Mouse (Mus musculus) hindbrain, embryonic 11.5 days (tissue): ENCODE measurements around the gene Cfi. TPM values are rescaled to one million over a fixed set of nuclear protein-coding genes. Genes with fewer than 3 reads are reported as not detected.

ENCODE experiments used
- ATAC-seq: fragments of 200-750 bp; cut with Nextera tagmentation; 2 replicates; pipeline ENCODE4 v1.8.0; 2017; ENCODE audit warnings: mild to moderate bottlenecking, moderate TSS enrichment, moderate library complexity; ENCODE audit not compliant: low FRiP score
- DNase-seq: peaks from one replicate; pipeline ENCODE4 v3.0.0-alpha.2; 2015; ENCODE audit warnings: low spot score
- H3K27ac ChIP-seq: fragments of 300-500 bp; sonication (generic); 2 replicates; pipeline ENCODE4 v1.5.1; 2014; ENCODE audit warnings: mild to moderate bottlenecking, low read depth, low read length
- H3K27me3 ChIP-seq: fragments of 300-500 bp; sonication (generic); 2 replicates; pipeline ENCODE4 v1.6.1; 2014; ENCODE audit warnings: mild to moderate bottlenecking, low read length, moderate library complexity, mixed read lengths; ENCODE audit not compliant: control insufficient read depth, insufficient read depth
- H3K36me3 ChIP-seq: fragments of 300-500 bp; sonication (generic); 2 replicates; pipeline ENCODE4 v1.6.1; 2014; ENCODE audit warnings: mild to moderate bottlenecking, low read length, moderate library complexity, mixed read lengths; ENCODE audit not compliant: control insufficient read depth, insufficient read depth
- H3K4me1 ChIP-seq: fragments of 300-500 bp; sonication (generic); replicated peaks from 2 replicates; pipeline ENCODE4 v1.6.1; 2014; ENCODE audit warnings: low read length, mixed read lengths; ENCODE audit not compliant: control insufficient read depth, insufficient read depth
- H3K4me2 ChIP-seq: fragments of 300-500 bp; sonication (generic); replicated peaks from 2 replicates; pipeline ENCODE4 v1.6.1; 2014; ENCODE audit warnings: mild to moderate bottlenecking, low read depth, low read length
- H3K4me3 ChIP-seq: fragments of 300-500 bp; sonication (generic); 2 replicates; pipeline ENCODE4 v1.5.1; 2014; ENCODE audit warnings: low read depth, low read length
- H3K9ac ChIP-seq: fragments of 300-500 bp; sonication (generic); 2 replicates; pipeline ENCODE4 v1.6.1; 2014; ENCODE audit warnings: low read depth, low read length
- H3K9me3 ChIP-seq: fragments of 300-500 bp; sonication (generic); 2 replicates; pipeline ENCODE4 v1.6.1; 2016; ENCODE audit warnings: low read length; ENCODE audit not compliant: control insufficient read depth
- WGBS: fragments of 180-500 bp; shearing (Covaris S2); extraction: QIAGEN DNeasy Blood & Tissue Kit; methylation state at CpG from one replicate; pipeline ENCODE4 v1.1.7; 2014; 5-methylcytosine and 5-hydroxymethylcytosine counted together
- polyA plus RNA-seq: library from polyadenylated mRNA; unstranded; fragments of >200 nt; fragmentation: Nextera tagmentation; extraction: Ambion mirVana; gene quantifications from 2 replicates; pipeline ENCODE4 v1.2.1, GENCODE M21; 2014

The Cfi gene
- polyA plus RNA-seq, 1 experiment from 2014 or later: 0.63 TPM

GRCm38 (mm10) chr3:129880925-129881593 lies 45.4 kb downstream of the Cfi start:
- Histone ChIP-seq H3K4me3 (no peak overlapping the region), H3K9me3 (no peaks in the 10 kb centered on the region), H3K4me2 (no peak overlapping the region), H3K4me1 (no peaks in the 10 kb centered on the region; the same call in 1 of the 2 replicates), H3K9ac (no peak overlapping the region), H3K36me3 (no peaks in the 10 kb centered on the region), H3K27me3 (no peaks in the 10 kb centered on the region), H3K27ac (no peak overlapping the region)
- 85% methylated on average over 8 of the region's 8 CpGs for WGBS
- ATAC-seq (no peak), DNase-seq (no peak)

DNA sequence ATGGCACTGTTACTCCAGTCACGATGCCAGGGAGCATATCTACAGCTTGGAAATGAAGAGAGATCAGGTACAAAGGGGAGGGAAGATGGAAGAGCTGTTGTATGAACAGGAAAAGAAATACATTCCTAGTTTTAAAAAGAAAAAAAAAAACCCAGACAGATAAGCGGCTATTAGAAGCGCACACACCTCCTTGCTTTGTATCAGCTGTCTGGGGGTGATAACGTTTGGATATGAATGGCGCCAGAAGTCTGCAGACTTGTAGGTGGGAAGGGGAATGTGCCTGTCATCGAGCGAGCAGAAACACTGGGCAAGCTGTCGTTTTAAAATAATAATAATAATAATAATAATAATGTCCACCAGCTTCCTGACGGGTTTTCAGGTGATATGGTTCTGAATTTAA lies 49.9 kb downstream of the Cfi start:
- Histone ChIP-seq H3K9me3 (no peaks in the 10 kb centered on the region), H3K9ac (no peak overlapping the region), H3K27ac (no peak overlapping the region), H3K36me3 (no peaks in the 10 kb centered on the region), H3K27me3 (no peaks in the 10 kb centered on the region), H3K4me1 (no peaks in the 10 kb centered on the region), H3K4me2 (no peak overlapping the region), H3K4me3 (no peak overlapping the region)
- DNase-seq (no peak), ATAC-seq (no peak)
- 91% methylated on average over 9 of the region's 9 CpGs for WGBS

- H3K27me3 ChIP-seq: no peaks in the 10 kb centered on the region
- H3K4me2 ChIP-seq: no peak overlapping the region
- H3K4me3 ChIP-seq: no peak overlapping the region
- no peak overlapping the region for H3K9ac ChIP-seq
- H3K4me1 ChIP-seq: no peaks in the 10 kb centered on the region
- H3K36me3 ChIP-seq: no peaks in the 10 kb centered on the region
- ATAC-seq (no peak), DNase-seq (no peak)
- H3K27ac ChIP-seq: no peak overlapping the region
- no peaks in the 10 kb centered on the region for H3K9me3 ChIP-seq
- WGBS: 83% methylated on average over 5 of the region's 5 CpGs
These were observed 50.7 kb downstream of the Cfi start for GRCm38 (mm10) chr3:129886430-129886829.

- no peaks in the 10 kb centered on the region for H3K36me3 ChIP-seq
- ATAC-seq: no peak
- no peak overlapping the region for H3K27ac ChIP-seq
- 90% methylated on average over 13 of the region's 13 CpGs for WGBS
- no peak overlapping the region for H3K4me3 ChIP-seq
- H3K9me3 ChIP-seq: no peaks in the 10 kb centered on the region
- no peak for DNase-seq
- H3K27me3 ChIP-seq: no peaks in the 10 kb centered on the region
- H3K4me2 ChIP-seq: no peak overlapping the region
- no peak overlapping the region for H3K9ac ChIP-seq
- no peaks in the 10 kb centered on the region for H3K4me1 ChIP-seq
These were observed 52.3 kb downstream of the Cfi start for GRCm38 (mm10) chr3:129887779-129888517.

DNA sequence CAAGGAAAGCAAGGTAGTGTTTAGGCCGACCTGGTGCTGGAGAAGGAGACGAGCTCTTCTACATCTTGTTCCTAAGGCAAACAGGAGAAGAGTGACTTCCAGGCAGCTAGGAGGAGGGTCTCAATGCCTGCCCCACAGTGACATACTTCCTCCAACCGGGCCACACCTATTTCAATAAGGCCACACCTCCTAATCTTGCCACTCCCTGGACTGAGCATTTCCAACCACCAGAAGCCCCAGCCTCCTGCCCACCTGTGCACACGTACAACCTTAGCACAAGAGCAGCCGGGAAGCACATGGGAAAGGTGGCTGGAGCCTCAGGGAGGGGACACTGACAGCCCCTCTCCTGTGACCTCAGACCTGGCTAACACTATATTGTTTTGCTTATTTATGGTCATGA lies 56.3 kb downstream of the Cfi start:
- no peaks in the 10 kb centered on the region for H3K27me3 ChIP-seq

DNA sequence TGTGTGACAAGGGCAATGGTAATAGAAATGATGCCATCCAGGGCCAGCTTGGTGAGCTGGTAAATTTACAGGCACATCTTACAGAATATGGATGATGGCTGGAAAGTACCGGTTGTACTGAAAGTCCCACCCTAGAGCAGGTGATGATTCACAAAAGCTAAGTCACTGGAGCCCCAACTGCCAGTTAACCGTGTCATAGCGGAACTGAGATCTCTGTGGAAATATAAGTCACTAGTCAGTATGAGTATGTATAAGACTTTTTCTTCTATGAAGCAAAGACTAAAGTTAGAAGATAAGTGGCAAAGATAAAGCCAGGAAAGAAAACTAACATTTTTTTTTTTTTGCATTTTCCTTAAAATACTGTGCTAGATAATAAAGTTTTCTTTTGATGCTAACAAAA lies 57.5 kb downstream of the Cfi start:
- no peak overlapping the region for H3K4me3 ChIP-seq
- DNase-seq: no peak
- no peak overlapping the region for H3K9ac ChIP-seq
- no peaks in the 10 kb centered on the region for H3K36me3 ChIP-seq
- 92% methylated on average over 3 of the region's 3 CpGs for WGBS
- H3K9me3 ChIP-seq: no peaks in the 10 kb centered on the region
- no peaks in the 10 kb centered on the region for H3K27me3 ChIP-seq
- no peak overlapping the region for H3K27ac ChIP-seq
- no peak for ATAC-seq
- H3K4me2 ChIP-seq: no peak overlapping the region
- H3K4me1 ChIP-seq: no peaks in the 10 kb centered on the region

More for the DNA sequence above, 56.3 kb downstream of the Cfi start:
- H3K9me3 ChIP-seq: no peaks in the 10 kb centered on the region
- H3K4me3 ChIP-seq: no peak overlapping the region
- no peaks in the 10 kb centered on the region for H3K4me1 ChIP-seq
- no peak for ATAC-seq
- no peak for DNase-seq
- H3K36me3 ChIP-seq: no peaks in the 10 kb centered on the region
- no peak overlapping the region for H3K9ac ChIP-seq
- H3K27ac ChIP-seq: no peak overlapping the region
- no peak overlapping the region for H3K4me2 ChIP-seq
- 86% methylated on average over 5 of the region's 5 CpGs for WGBS

DNA sequence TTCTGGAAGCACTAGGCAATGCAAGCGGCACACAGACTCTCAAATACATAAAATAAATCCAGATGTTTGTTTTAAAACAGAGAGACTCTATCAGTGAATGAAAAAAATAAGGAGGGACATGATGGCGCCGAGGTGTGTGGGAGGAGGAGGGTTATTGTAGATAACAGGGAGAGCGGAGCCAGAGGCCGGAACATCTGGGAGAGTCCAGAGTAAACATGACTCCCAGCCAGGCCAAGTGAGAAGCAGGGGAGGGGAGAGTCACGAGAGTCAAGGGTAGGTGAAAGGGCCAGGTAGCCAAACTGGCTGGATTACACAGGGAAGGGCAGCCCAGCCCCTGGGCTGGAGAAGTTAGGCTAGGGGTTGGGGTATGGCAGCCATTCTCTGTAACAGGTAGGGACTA lies 60.9 kb downstream of the Cfi start:
- DNase-seq: no peak
- no peaks in the 10 kb centered on the region for H3K36me3 ChIP-seq
- 84% methylated on average over 6 of the region's 6 CpGs for WGBS
- no peak for ATAC-seq
- H3K4me2 ChIP-seq: no peak overlapping the region
- no peaks in the 10 kb centered on the region for H3K4me1 ChIP-seq
- H3K9me3 ChIP-seq: no peaks in the 10 kb centered on the region
- no peak overlapping the region for H3K27ac ChIP-seq
- H3K4me3 ChIP-seq: no peak overlapping the region
- no peak overlapping the region for H3K9ac ChIP-seq
- no peaks in the 10 kb centered on the region for H3K27me3 ChIP-seq

DNA sequence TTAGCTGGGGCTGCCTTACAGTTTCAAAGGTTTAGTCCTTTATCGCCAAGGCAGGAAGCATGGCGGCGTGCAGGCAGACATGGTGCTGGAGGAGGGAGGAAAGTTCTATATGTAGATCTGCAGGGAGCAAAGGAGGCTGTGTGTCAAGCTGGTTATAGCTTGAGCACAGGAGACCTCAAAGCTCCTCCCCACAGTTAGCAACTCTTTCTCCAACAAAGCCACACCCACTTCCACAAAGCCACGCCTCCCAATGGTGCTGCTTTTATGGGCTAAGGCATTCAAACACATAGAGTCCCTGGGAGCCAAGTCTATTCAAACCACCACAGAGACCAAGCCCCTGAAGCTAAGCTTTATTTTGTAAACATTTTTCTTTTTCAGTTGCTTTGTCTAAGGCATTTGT lies 63.2 kb downstream of the Cfi start:
- no peaks in the 10 kb centered on the region for H3K27me3 ChIP-seq
- H3K9me3 ChIP-seq: no peaks in the 10 kb centered on the region
- DNase-seq (peak; percentile 22), ATAC-seq (no peak)
- no peak overlapping the region for H3K27ac ChIP-seq
- H3K4me3 ChIP-seq: no peak overlapping the region
- H3K4me1 ChIP-seq: no peaks in the 10 kb centered on the region
- 60% methylated on average over 4 of the region's 4 CpGs for WGBS
- no peaks in the 10 kb centered on the region for H3K36me3 ChIP-seq
- H3K9ac ChIP-seq: no peak overlapping the region
- no peak overlapping the region for H3K4me2 ChIP-seq

- H3K4me1 ChIP-seq: no peaks in the 10 kb centered on the region
- H3K27ac ChIP-seq: no peak within 1 kb of the TSS
- no peaks in the 10 kb centered on the region for H3K9me3 ChIP-seq
- H3K27me3 ChIP-seq: no peaks in the 10 kb centered on the region
- ATAC-seq (peak; percentile 96), DNase-seq (peak; percentile 86)
- H3K9ac ChIP-seq: peak within 1 kb of the TSS; percentile 59
- peak within 1 kb of the TSS; percentile 50 for H3K4me2 ChIP-seq
- WGBS: under 1% methylated on average over 34 of the region's 34 CpGs
- H3K4me3 ChIP-seq: peak within 1 kb of the TSS; percentile 62
- no peaks in the 10 kb centered on the region for H3K36me3 ChIP-seq
These were observed 65.7 kb downstream of the Cfi start, which contains the start of gene Casp6 for GRCm38 (mm10) chr3:129901271-129901809. Gene Casp6, plus strand, starts transcription at chr3:129901425.
